Mouse (Mus musculus): Measurements from ENCODE around the gene Ccdc184. TPM values are rescaled to one million over a fixed set of nuclear protein-coding genes. Genes with fewer than 3 reads are reported as not detected.

The Ccdc184 gene
- total RNA-seq, 4 experiments from 2014 or later = 16.5 to 18.5 (median 18.2) TPM

DNA sequence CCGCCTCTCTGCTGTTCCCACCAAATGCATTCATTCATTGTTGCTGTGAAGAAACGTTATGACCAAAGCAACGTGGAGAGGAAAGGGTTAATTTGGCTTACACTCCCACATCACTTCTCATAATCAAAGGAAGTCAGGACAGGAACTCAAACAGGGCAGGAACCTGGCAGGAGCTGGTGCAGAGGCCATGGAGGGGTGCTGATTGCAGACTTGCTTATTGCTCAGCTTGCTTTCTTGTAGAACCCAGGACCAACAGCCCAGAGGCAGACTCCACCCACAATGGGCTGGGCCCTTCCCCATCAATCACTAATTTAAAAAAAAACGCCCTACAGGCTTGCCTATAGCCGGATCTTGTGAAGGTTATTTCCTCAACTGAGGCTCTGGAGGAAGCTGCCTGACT, 47.2 kb downstream of the Ccdc184 start:
- DNase-seq (ENCODE audit: low spot score in 2 of 2) = no peak

Other genes starting within 250 kb of the Ccdc184 start
- gene Tmem106c, start 203.0 kb upstream of the Ccdc184 start, total RNA-seq (2022) = 10 to 100 TPM; 32.2 to 37.7 (median 34.1) TPM
- gene Col2a1, start 162.5 kb upstream of the Ccdc184 start, total RNA-seq (2022) = 1 to 10 TPM; 1.3 to 2.2 (median 1.6) TPM
- 100 to 1,000 TPM; 407 to 459 (median 428) TPM for gene Pfkm, start 74.6 kb upstream of the Ccdc184 start, total RNA-seq (2022)
- gene Senp1, start 73.4 kb upstream of the Ccdc184 start, total RNA-seq (2022) = 10 to 100 TPM; 13.2 to 15.3 (median 13.9) TPM
- gene Asb8, start 1.5 kb upstream of the Ccdc184 start, total RNA-seq (2022) = 10 to 100 TPM; 50.8 to 53.6 (median 51.9) TPM
- under 1 TPM in 1 of 4 experiments, not detected in 3; 0.37 TPM for gene Olfr288, start 28.4 kb downstream of the Ccdc184 start, total RNA-seq (2022)
- under 1 TPM in 2 of 4 experiments, not detected in 2; 0.17 to 0.35 TPM for gene Gm44579, start 53.8 kb downstream of the Ccdc184 start, total RNA-seq (2022)
- 1 to 10 TPM; 4.2 to 4.9 (median 4.5) TPM for gene Olfr287, start 53.9 kb downstream of the Ccdc184 start, total RNA-seq (2022)
- gene Olfr286, start 67.3 kb downstream of the Ccdc184 start, total RNA-seq (2022) = not detected
- gene H1fnt, start 90.1 kb downstream of the Ccdc184 start, total RNA-seq (2022) = not detected
- 1 to 10 TPM; 7.4 to 8.3 (median 8.1) TPM for gene Zfp641, start 129.0 kb downstream of the Ccdc184 start, total RNA-seq (2022)
- not detected for gene Olfr285, start 150.2 kb downstream of the Ccdc184 start, total RNA-seq (2022)
- not detected for gene Olfr284, start 173.8 kb downstream of the Ccdc184 start, total RNA-seq (2022)
- not detected for gene Olfr283, start 213.8 kb downstream of the Ccdc184 start, total RNA-seq (2022)

Data from left cerebral cortex, adult 8-10 months (tissue).